Mouse (Mus musculus) embryo, embryonic 10.5 days (tissue): ENCODE measurements around the gene 1190005I06Rik.

Experiments used
- DNase-seq: peaks from one replicate; pipeline ENCODE4 v3.0.0-alpha.2; 2015; ENCODE audit warnings: low spot score

Gene 1190005I06Rik

GRCm38 (mm10) chr8:120577821-120578220 lies 69.6 kb downstream of the 1190005I06Rik start:
- no peak for DNase-seq

GRCm38 (mm10) chr8:120575801-120576200 lies 71.6 kb downstream of the 1190005I06Rik start:
- DNase-seq: peak; percentile 69

GRCm38 (mm10) chr8:120574941-120575340 lies 72.5 kb downstream of the 1190005I06Rik start:
- no peak for DNase-seq

GRCm38 (mm10) chr8:120573866-120574265 lies 73.6 kb downstream of the 1190005I06Rik start:
- no peak for DNase-seq

DNA sequence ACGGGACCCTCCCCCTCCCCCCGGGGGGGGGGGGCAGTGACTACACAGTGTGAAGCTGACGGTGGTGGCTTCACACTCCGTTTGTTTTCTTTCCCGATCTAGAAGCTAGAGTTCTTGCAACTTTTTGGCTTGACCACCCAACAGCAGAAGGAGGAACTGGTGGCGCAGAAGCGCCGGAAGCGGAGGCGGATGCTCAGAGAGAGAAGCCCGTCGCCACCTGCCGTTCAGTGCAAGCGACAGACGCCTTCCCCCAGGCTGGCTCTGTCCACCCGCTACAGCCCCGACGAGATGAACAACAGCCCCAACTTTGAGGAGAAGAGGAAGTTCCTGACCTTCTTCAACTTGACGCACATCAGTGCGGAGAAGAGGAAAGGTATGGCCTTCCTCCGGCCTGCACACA lies 74.9 kb downstream of the 1190005I06Rik start:
- DNase-seq: no peak

- no peak for DNase-seq
These were observed 75.9 kb downstream of the 1190005I06Rik start for GRCm38 (mm10) chr8:120571561-120571960.

GRCm38 (mm10) chr8:120569939-120570715 lies 77.3 kb downstream of the 1190005I06Rik start:
- DNase-seq: peak; percentile 86

DNA sequence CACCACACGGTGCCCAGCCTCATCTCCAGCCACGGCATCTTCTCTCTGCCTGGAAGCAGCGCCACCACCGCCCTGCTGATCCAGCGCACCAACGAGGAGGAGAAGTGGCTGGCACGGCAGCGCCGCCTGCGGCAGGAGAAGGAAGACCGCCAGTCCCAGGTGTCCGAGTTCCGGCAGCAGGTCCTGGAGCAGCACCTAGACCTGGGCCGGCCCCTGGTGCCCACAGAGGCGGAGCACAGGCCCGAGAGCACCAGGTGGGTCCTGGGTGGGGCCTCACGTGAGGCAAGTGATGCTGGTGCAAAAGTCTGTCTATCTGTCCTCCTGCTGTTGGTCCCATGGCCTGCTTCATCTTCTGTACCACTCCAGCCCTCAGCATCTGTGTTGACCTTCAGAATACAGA lies 78.3 kb downstream of the 1190005I06Rik start:
- no peak for DNase-seq

DNA sequence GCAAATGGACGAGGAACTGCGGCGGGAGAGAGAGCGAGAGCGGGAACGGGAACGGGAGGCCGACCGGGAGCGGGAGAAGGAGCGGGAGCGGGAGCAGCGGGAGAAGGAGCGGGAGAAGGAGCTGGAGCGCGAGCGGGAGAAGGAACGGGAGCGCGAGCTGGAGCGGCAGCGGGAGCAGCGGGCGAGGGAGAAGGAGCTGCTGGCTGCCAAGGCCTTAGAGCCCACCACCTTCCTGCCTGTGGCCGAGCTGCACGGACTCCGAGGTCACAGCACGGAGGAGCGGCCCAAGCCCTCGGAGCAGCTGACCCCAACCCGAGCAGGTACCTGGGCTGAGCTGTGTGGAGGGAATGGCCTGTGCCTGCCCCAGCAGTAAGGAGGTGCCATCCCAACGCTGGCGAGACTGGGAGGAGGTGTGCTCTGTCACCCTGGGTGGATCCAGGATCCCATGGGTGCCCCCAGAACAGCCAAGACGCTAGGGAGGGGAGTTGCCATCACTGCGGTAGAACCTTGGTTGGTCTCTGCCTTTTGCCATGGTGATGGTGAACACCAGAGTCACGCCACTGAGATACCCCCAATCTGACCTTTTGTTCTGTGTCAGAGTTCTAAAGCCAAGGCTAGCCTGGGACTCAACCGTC lies 79.2 kb downstream of the 1190005I06Rik start:
- no peak for DNase-seq

- DNase-seq: no peak
These were observed 79.7 kb downstream of the 1190005I06Rik start for GRCm38 (mm10) chr8:120567731-120568130.

DNA sequence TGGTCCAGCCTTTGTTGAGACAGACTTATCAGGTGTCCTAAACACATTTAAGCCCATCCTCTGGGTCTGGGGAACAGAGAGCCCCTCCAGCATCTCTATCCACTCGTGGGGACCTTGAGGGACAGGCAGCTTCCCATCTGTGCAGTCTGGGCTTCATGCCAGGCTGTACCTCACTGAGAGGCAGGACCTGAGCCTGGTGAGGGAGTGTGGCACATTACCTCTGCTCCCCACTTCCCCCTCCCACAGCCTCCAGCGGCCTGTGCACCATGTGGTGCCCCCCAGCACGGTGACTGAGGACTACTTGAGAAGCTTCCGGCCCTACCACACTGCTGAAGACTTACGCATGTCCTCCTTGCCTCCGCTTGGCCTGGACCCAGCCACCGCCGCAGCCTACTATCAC lies 80.8 kb downstream of the 1190005I06Rik start:
- no peak for DNase-seq

GRCm38 (mm10) chr8:120565151-120565711 lies 82.2 kb downstream of the 1190005I06Rik start:
- DNase-seq: peak; percentile 71

DNA sequence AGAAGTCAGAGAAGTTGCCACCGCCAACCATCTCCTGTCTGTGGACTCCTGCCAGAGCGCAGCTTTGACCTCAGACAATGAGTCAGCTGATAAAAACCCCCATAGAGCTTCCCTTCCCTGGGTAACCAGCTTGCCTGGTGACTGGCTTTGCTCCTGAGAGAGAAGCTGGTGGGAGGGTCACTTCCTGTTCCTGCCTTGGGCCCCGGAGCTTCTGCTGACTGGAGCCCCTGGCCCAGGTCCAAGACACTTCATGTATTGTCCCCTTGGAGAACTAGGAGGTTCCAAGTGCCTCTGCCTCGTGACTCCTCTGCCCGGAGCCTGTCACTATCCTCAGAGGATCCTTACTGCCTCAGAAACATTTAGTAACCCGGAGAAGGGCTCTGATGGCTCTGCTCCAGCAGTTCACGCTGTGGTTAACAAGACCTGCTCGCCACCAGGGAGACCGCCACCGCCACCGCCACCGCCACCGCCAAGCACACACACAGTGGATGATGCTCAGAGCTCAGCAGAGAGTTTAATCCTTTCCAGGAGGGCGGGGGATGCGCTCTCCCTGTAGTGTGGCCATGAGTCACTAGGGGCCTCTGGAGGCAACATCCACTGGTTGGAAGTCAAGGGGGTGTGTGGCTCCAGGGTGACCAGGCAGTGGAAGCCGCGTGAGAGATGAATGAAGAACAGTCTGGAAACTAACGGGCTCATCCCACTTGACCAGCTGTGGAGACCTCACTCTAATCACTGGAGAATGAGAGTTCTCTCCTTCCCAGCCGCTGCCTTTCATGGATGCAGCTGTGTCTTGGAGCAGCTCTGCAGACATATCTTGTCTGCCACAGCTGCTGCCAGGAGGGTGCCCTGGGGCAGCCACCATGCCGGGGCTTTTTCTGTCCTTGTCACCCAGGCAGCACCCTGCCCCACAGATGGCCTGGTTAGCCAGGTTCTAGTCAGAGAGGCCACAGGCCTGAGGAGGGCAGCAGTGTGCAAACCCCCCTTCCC lies 83.3 kb downstream of the 1190005I06Rik start:
- DNase-seq: peak; percentile 68

- peak; percentile 68 for DNase-seq
These were observed 84.1 kb downstream of the 1190005I06Rik start for GRCm38 (mm10) chr8:120563348-120563724.

DNA sequence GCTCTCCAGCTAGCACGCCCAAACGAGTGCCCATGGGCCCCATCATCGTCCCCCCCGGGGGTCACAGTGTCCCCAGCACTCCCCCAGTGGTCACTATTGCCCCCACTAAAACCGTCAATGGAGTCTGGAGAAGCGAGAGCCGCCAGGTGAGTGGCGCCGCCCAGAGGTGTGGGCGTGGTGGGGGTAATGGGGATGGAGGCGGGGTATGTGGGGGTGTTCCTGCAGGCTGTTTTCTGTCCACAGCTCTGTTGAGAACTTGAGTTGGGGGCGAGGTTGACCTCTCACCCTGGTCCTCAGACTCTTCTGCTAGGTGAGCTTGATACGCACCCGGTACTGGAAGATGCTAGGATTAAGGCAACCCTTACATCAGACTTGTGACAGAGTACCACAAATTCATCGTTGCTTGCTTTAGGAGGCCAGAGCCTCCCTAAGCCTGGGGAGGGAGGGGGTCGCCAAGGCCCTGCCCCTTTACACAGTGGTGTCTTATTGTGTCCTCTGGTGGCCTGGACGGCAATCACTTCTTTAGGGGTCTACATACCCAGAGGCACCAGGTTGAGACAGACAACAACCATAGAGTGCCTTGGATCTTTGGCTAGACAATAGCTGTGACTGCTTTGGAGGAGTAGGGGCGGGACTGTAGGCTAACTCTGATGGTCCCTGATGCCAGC lies 84.6 kb downstream of the 1190005I06Rik start:
- no peak for DNase-seq

DNA sequence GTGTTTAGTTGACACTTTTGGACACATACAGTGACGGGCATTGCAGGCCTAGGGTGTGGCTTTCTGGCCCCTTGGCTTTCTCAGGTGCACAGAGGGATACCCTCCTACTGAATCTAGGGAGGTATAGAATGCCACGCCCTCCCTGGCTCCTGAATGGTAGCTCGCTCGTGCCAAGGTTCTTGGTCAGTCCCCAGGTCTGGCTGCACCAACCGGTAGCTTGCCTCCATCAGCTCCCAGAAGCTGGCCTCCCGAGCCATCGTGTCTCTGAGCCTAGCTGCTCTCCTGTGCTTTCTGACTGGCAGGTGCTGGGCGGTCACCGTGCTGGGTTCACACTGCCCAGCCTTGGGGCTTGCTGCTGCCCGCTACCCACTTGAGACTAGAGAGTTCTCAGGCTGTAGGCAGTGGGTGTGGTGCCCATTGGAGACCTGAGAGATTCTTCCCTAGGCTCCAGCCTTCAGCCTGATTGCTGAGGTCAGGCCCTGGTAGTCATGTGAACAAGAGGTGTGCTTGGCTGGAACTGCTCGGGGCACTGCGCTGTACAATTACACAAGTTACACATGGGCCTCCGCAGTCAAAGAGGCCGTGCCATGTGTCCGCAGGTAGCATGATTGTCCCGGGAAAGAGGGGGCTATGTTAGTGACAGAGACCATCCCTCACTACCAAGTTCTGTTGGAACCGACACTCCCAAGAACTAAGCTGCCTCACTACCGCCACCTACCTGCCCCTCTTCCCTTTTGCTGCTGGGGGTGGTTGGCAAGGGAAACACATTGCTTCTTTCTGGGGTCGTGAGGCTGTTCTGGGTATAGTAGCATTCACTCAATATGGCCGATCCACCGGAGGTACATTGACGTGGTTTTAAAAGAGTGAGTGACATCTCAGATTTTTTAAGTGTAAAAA lies 85.6 kb downstream of the 1190005I06Rik start:
- peak; percentile 54 for DNase-seq

DNA sequence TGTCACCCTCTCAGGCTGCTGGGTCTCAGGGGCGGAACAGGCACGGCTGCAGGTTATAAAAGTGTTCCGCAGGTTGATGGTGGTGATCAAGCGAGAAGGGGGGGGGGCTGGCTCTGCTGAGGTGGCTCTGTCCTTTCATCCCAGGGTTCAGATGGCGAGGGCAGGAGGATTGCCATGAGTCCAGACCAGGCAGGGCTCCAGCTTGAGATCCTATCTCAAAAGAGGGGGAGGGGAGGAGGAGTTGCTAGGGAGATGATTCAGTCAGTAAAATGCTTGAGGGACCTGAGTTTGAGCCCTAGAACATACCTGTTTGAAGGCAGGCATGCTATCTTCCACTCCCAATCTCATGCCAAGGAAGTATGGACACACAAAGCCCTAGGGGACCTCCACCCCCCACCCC lies 86.9 kb downstream of the 1190005I06Rik start:
- DNase-seq: no peak

- DNase-seq: peak; percentile 59
These were observed 87.8 kb downstream of the 1190005I06Rik start for GRCm38 (mm10) chr8:120559654-120560053.
